11 mouse cellular contexts compared by ENCODE assay signal in genomic region chr9:90087906-90088485, GRCm38 (mm10). TPM values are rescaled to one million over a fixed set of nuclear protein-coding genes. Genes with fewer than 3 reads are reported as not detected.
DNase-seq lines count a peak whose midpoint lies in the region; ATAC-seq and TF ChIP-seq lines count a peak whose summit lies in the region.
"Had no signal": no experiment of that assay in that cellular context is flagged by ENCODE, and none has a peak within 500 bp of the region (broad histone marks: within the 10 kb centered on the region; RNA-seq: fewer than 3 reads in every experiment).

No protein-coding gene starts in this region.

- peaks cover 47% of the 10 kb centered on the region for H3K36me3 ChIP-seq in intestine, embryonic 14.5 days (ENCODE audit: control insufficient read depth, insufficient read depth, low read length)
- peaks cover 47% of the 10 kb centered on the region for H3K36me3 ChIP-seq in intestine, postnatal 0 days (ENCODE audit: control insufficient read depth, insufficient read depth)
- peaks cover 52% of the 10 kb centered on the region for H3K36me3 ChIP-seq in limb, embryonic 14.5 days (ENCODE audit: control insufficient read depth, insufficient read depth, low read length)

- no peak overlapping the region for H3K9ac ChIP-seq in intestine, embryonic 14.5 days (ENCODE audit: low read length)
- H3K9ac ChIP-seq in intestine, postnatal 0 days (ENCODE audit: low read depth, low read length) = no peak overlapping the region
- H3K9ac ChIP-seq in limb, embryonic 14.5 days (ENCODE audit: low read depth, low read length, severe bottlenecking) = no peak overlapping the region
- H3K9ac ChIP-seq: neural tube, embryonic 12.5 days had no signal

- WGBS in intestine, embryonic 14.5 days = 89% methylated on average over 2 of the region's 2 CpGs
- WGBS in intestine, postnatal 0 days = 91% methylated on average over 2 of the region's 2 CpGs
- 91% methylated on average over 2 of the region's 2 CpGs for WGBS in limb, embryonic 14.5 days

- no peaks in the 10 kb centered on the region for H3K4me1 ChIP-seq in intestine, embryonic 14.5 days (replicated peaks; ENCODE audit: control insufficient read depth, insufficient read depth, low read length)
- no peaks in the 10 kb centered on the region for H3K4me1 ChIP-seq in intestine, postnatal 0 days (replicated peaks; ENCODE audit: control insufficient read depth, insufficient read depth, low read length)
- H3K4me1 ChIP-seq in limb, embryonic 14.5 days (ENCODE audit: control insufficient read depth, insufficient read depth, low read length) = no peaks in the 10 kb centered on the region
- H3K4me1 ChIP-seq: neural tube, embryonic 12.5 days had no signal

- H3K9me3 ChIP-seq in intestine, embryonic 14.5 days (ENCODE audit: control insufficient read depth, low read length) = no peaks in the 10 kb centered on the region
- no peaks in the 10 kb centered on the region for H3K9me3 ChIP-seq in intestine, postnatal 0 days (ENCODE audit: control insufficient read depth)
- no peaks in the 10 kb centered on the region for H3K9me3 ChIP-seq in limb, embryonic 14.5 days (ENCODE audit: control insufficient read depth, low read length)
- H3K9me3 ChIP-seq: neural tube, embryonic 12.5 days had no signal

- no peak overlapping the region for H3K27ac ChIP-seq in intestine, embryonic 14.5 days (ENCODE audit: low read depth)
- no peak overlapping the region for H3K27ac ChIP-seq in intestine, postnatal 0 days (ENCODE audit: low read depth, low read length)
- no peak overlapping the region for H3K27ac ChIP-seq in limb, embryonic 14.5 days (replicated peaks; ENCODE audit: low read depth, low read length)
- H3K27ac ChIP-seq: neural tube, embryonic 12.5 days had no signal

- H3K27me3 ChIP-seq in intestine, embryonic 14.5 days (replicated peaks; ENCODE audit: control insufficient read depth, insufficient read depth, low read length) = no peaks in the 10 kb centered on the region
- no peaks in the 10 kb centered on the region for H3K27me3 ChIP-seq in intestine, postnatal 0 days (replicated peaks; ENCODE audit: control insufficient read depth, insufficient read depth, low read length)
- H3K27me3 ChIP-seq in limb, embryonic 14.5 days (ENCODE audit: control insufficient read depth, insufficient read depth, low read length) = no peaks in the 10 kb centered on the region
- H3K27me3 ChIP-seq: neural tube, embryonic 12.5 days had no signal

- TF ChIP-seq CTCF in intestine, postnatal 0 days (IDR thresholded peaks at IDR 0.05; ENCODE audit: low read depth) = no peak

- DNase-seq in intestine, embryonic 14.5 days (ENCODE audit: low spot score) = no peak
- DNase-seq in 3T3-L1 (ENCODE audit: low read depth, low spot score) = peak; percentile 54
- DNase-seq in limb, embryonic 14.5 days (ENCODE audit: low spot score) = no peak
- DNase-seq in embryo, embryonic 9.5 days (ENCODE audit: extremely low spot score) = no peak
- DNase-seq in left cerebral cortex, adult 18-20 months (ENCODE audit: low spot score in 2 of 2) = no peak
- DNase-seq in cerebellum, adult 9-10 months = no peak
- DNase-seq: cerebellum, adult 8-10 months; lung, postnatal 36 days had no signal

- peak; percentile 30; the same call in 1 of the 2 replicates for ATAC-seq in intestine, embryonic 14.5 days (replicated peaks; ENCODE audit: low FRiP score, low TSS enrichment, low read depth)
- ATAC-seq in intestine, postnatal 0 days = no peak
- ATAC-seq in common myeloid progenitor, adult 5-6 weeks (replicated peaks; ENCODE audit: low read depth, poor library complexity, severe bottlenecking) = peak; percentile 51
- 0 out of 2 replicates have a peak, but pooled peaks have one; percentile 21 for ATAC-seq in limb, embryonic 14.5 days (ENCODE audit: low FRiP score, low read depth)

- no peak overlapping the region for H3K4me3 ChIP-seq in intestine, embryonic 14.5 days (ENCODE audit: low read depth, low read length)
- H3K4me3 ChIP-seq in intestine, postnatal 0 days (ENCODE audit: low read depth, low read length) = no peak overlapping the region
- no peak overlapping the region for H3K4me3 ChIP-seq in limb, embryonic 14.5 days (replicated peaks; ENCODE audit: low read length)
- H3K4me3 ChIP-seq: neural tube, embryonic 12.5 days had no signal

- H3K4me2 ChIP-seq in intestine, embryonic 14.5 days (ENCODE audit: low read length) = no peak overlapping the region
- no peak overlapping the region for H3K4me2 ChIP-seq in intestine, postnatal 0 days (replicated peaks; ENCODE audit: low read depth)
- no peak overlapping the region for H3K4me2 ChIP-seq in limb, embryonic 14.5 days (replicated peaks; ENCODE audit: low read depth, low read length, severe bottlenecking)
- H3K4me2 ChIP-seq: neural tube, embryonic 12.5 days had no signal

- no peak for TF ChIP-seq POLR2A in limb, embryonic 14.5 days (IDR thresholded peaks at IDR 0.05; ENCODE audit: borderline replicate concordance, extremely low read depth, insufficient read depth, insufficient read length)

RNA-seq across cellular contexts. Expression of gene Morf4l1, which starts 26.6 kb away (rescaled TPM):
- 414 and 456 TPM in 2 replicates for polyA plus RNA-seq in intestine, embryonic 14.5 days (2014; fragmentation: Nextera tagmentation; extraction: Ambion mirVana)
- 215 and 227 TPM in 2 replicates for polyA plus RNA-seq in intestine, postnatal 0 days (2015; fragmentation: Nextera tagmentation; extraction: Ambion mirVana)
- 262 and 283 TPM in 2 replicates for total RNA-seq in common myeloid progenitor, adult 5-6 weeks (2017)
- 403 and 464 TPM in 2 replicates for polyA plus RNA-seq in limb, embryonic 14.5 days (2012; rRNA removed)
- polyA plus RNA-seq in limb, embryonic 14.5 days (2014; fragmentation: Nextera tagmentation; extraction: Ambion mirVana) = 500 and 524 TPM in 2 replicates
- 100 to 1,000 TPM; 459 to 474 TPM for total RNA-seq in left cerebral cortex, adult 18-20 months (2021)

RNA-seq across cellular contexts. Expression of gene Ctsh, which starts 34.0 kb away (rescaled TPM):
- polyA plus RNA-seq in intestine, embryonic 14.5 days (2014; fragmentation: Nextera tagmentation; extraction: Ambion mirVana) = 28.7 and 42.4 TPM in 2 replicates
- polyA plus RNA-seq in intestine, postnatal 0 days (2015; fragmentation: Nextera tagmentation; extraction: Ambion mirVana) = 305 and 311 TPM in 2 replicates
- total RNA-seq in common myeloid progenitor, adult 5-6 weeks (2017) = 8.8 and 19.2 TPM in 2 replicates
- polyA plus RNA-seq in limb, embryonic 14.5 days (2012; rRNA removed) = 17.7 and 20.4 TPM in 2 replicates
- 37.8 and 40.3 TPM in 2 replicates for polyA plus RNA-seq in limb, embryonic 14.5 days (2014; fragmentation: Nextera tagmentation; extraction: Ambion mirVana)
- total RNA-seq in left cerebral cortex, adult 18-20 months (2021) = 10 to 100 TPM; 21.6 to 23.0 TPM
